Mouse (Mus musculus) lung, postnatal 0 days (tissue): ENCODE data around the gene Acsl1. TPM values are rescaled to one million over a fixed set of nuclear protein-coding genes. Genes with fewer than 3 reads are reported as not detected.
"Not testable (repeated sequence)": the region's sequence is repeated elsewhere in the genome, so short reads cannot be mapped to it uniquely, and the experiment has no call there.

ENCODE experiments used
- ATAC-seq: fragments of 200-750 bp; cut with Nextera tagmentation; 2 replicates; pipeline ENCODE4 v1.8.0; 2017; ENCODE audit warnings: moderate library complexity
- DNase-seq: peaks from one replicate; pipeline ENCODE4 v3.0.0-alpha.2; 2016; ENCODE audit warnings: low spot score
- H3K27ac ChIP-seq: fragments of 300-500 bp; sonication (generic); 2 replicates; pipeline ENCODE4 v1.5.1; 2014; ENCODE audit warnings: antibody characterized with exemption, mild to moderate bottlenecking, low read length, mixed read lengths
- H3K27me3 ChIP-seq: fragments of 300-500 bp; sonication (generic); replicated peaks from 2 replicates; pipeline ENCODE4 v1.6.1; 2014; ENCODE audit warnings: low read length, mixed read lengths; ENCODE audit not compliant: insufficient read depth
- H3K36me3 ChIP-seq: fragments of 300-500 bp; sonication (generic); 2 replicates; pipeline ENCODE4 v1.6.1; 2014; ENCODE audit warnings: low read length, mixed read lengths; ENCODE audit not compliant: insufficient read depth
- H3K4me1 ChIP-seq: fragments of 300-500 bp; sonication (generic); 2 replicates; pipeline ENCODE4 v1.6.1; 2014; ENCODE audit warnings: antibody characterized with exemption, low read depth, low read length, mixed read lengths; ENCODE audit not compliant: insufficient read depth
- H3K4me2 ChIP-seq: fragments of 300-500 bp; sonication (generic); replicated peaks from 2 replicates; pipeline ENCODE4 v1.6.1; 2014; ENCODE audit warnings: low read depth, mild to moderate bottlenecking, low read length, moderate library complexity, mixed read lengths
- H3K4me3 ChIP-seq: fragments of 300-500 bp; sonication (generic); 2 replicates; pipeline ENCODE4 v1.5.1; 2014; ENCODE audit warnings: low read depth, low read length
- H3K9ac ChIP-seq: fragments of 300-500 bp; sonication (generic); replicated peaks from 2 replicates; pipeline ENCODE4 v1.6.1; 2014; ENCODE audit warnings: low read depth, mild to moderate bottlenecking
- H3K9me3 ChIP-seq: fragments of 300-500 bp; sonication (generic); 2 replicates; pipeline ENCODE4 v1.6.1; 2016; ENCODE audit warnings: low read length, mixed read lengths
- CTCF ChIP-seq: IDR thresholded peaks from 2 replicates; pipeline ENCODE4 v1.5.1; 2016; ENCODE audit warnings: antibody characterized with exemption, mild to moderate bottlenecking
- EP300 ChIP-seq: IDR thresholded peaks from 2 replicates; pipeline ENCODE4 v1.6.1; 2016; ENCODE audit warnings: antibody characterized with exemption, mild to moderate bottlenecking, control low read depth
- WGBS: fragments of 180-500 bp; shearing (Covaris S2); extraction: QIAGEN DNeasy Blood & Tissue Kit; methylation state at CpG from one replicate; pipeline ENCODE4 v1.1.7; 2014; 5-methylcytosine and 5-hydroxymethylcytosine counted together
- polyA plus RNA-seq: library from polyadenylated mRNA; unstranded; fragments of >200 nt; fragmentation: Nextera tagmentation; extraction: Ambion mirVana; gene quantifications from 2 replicates; pipeline ENCODE4 v1.2.1, GENCODE M21; 2015

The Acsl1 gene
- polyA plus RNA-seq, 1 experiment from 2014 or later: 17.4 TPM

GRCm38 (mm10) chr8:46568942-46569341 lies 98.1 kb downstream of the Acsl1 start:
- peaks cover 7% of the 10 kb centered on the region; the same call in 1 of the 2 replicates for H3K4me1 ChIP-seq
- no peak for ATAC-seq
- WGBS: 69% methylated on average over 2 of the region's 2 CpGs

GRCm38 (mm10) chr8:46569659-46570441 lies 99.0 kb downstream of the Acsl1 start:
- no peak overlapping the region for H3K9ac ChIP-seq
- DNase-seq (peak; percentile 65), ATAC-seq (peak; percentile 65)
- TF ChIP-seq CTCF: peak; percentile 41
- TF ChIP-seq EP300: peak; percentile 45; the same call in 1 of the 2 replicates
- H3K9me3 ChIP-seq: no peaks in the 10 kb centered on the region
- peaks cover 7% of the 10 kb centered on the region; the same call in 1 of the 2 replicates for H3K4me1 ChIP-seq
- no peak overlapping the region for H3K4me3 ChIP-seq
- no peaks in the 10 kb centered on the region for H3K36me3 ChIP-seq
- no peak overlapping the region for H3K4me2 ChIP-seq
- H3K27me3 ChIP-seq: no peaks in the 10 kb centered on the region
- WGBS: 48% methylated on average over 19 of the region's 19 CpGs
- H3K27ac ChIP-seq: peak overlapping the region; percentile 45; the same call in 1 of the 2 replicates

More at GRCm38 (mm10) chr8:46568942-46569341, 98.1 kb downstream of the Acsl1 start:
- H3K9me3 ChIP-seq: no peaks in the 10 kb centered on the region
- H3K36me3 ChIP-seq: no peaks in the 10 kb centered on the region
- peak; percentile 37 for DNase-seq
- no peak overlapping the region for H3K4me3 ChIP-seq
- H3K27me3 ChIP-seq: no peaks in the 10 kb centered on the region
- no peak overlapping the region for H3K27ac ChIP-seq
- H3K4me2 ChIP-seq: no peak overlapping the region
- H3K9ac ChIP-seq: no peak overlapping the region
- peak; percentile 58 for TF ChIP-seq CTCF
- no peak for TF ChIP-seq EP300

- peaks cover 7% of the 10 kb centered on the region; the same call in 1 of the 2 replicates for H3K4me1 ChIP-seq
- H3K9ac ChIP-seq: no peak overlapping the region
- no peaks in the 10 kb centered on the region for H3K36me3 ChIP-seq
- no peak overlapping the region for H3K27ac ChIP-seq
- no peaks in the 10 kb centered on the region for H3K27me3 ChIP-seq
- H3K4me2 ChIP-seq: no peak overlapping the region
- peak; percentile 11; the same call in 1 of the 2 replicates for ATAC-seq
- no peak overlapping the region for H3K4me3 ChIP-seq
- DNase-seq: no peak
- 81% methylated on average over 10 of the region's 14 CpGs for WGBS
- TF ChIP-seq CTCF (no peak), EP300 (no peak)
- H3K9me3 ChIP-seq: no peaks in the 10 kb centered on the region
Observed at GRCm38 (mm10) chr8:46570673-46571072, 99.8 kb downstream of the Acsl1 start.

GRCm38 (mm10) chr8:46573446-46573845 lies 102.6 kb downstream of the Acsl1 start:
- Histone ChIP-seq H3K27ac (no peak overlapping the region), H3K36me3 (peaks cover 11% of the 10 kb centered on the region; the same call in 1 of the 2 replicates), H3K4me2 (no peak overlapping the region), H3K9ac (no peak overlapping the region), H3K4me1 (no peaks in the 10 kb centered on the region), H3K4me3 (no peak overlapping the region), H3K27me3 (no peaks in the 10 kb centered on the region), H3K9me3 (no peaks in the 10 kb centered on the region)
- no peak for ATAC-seq
- DNase-seq: no peak
- no peak for TF ChIP-seq EP300
- TF ChIP-seq CTCF: no peak
- WGBS: 87% methylated on average over 2 of the region's 2 CpGs

- Histone ChIP-seq H3K9ac (no peak overlapping the region), H3K4me2 (no peak overlapping the region), H3K4me1 (no peaks in the 10 kb centered on the region), H3K27ac (no peak overlapping the region), H3K36me3 (peaks cover 11% of the 10 kb centered on the region; the same call in 1 of the 2 replicates), H3K4me3 (no peak overlapping the region), H3K27me3 (no peaks in the 10 kb centered on the region), H3K9me3 (no peaks in the 10 kb centered on the region)
- ATAC-seq: no peak
- DNase-seq: no peak
- no peak for TF ChIP-seq EP300
- TF ChIP-seq CTCF: no peak
- WGBS: 82% methylated on average over 2 of the region's 2 CpGs
Observed at GRCm38 (mm10) chr8:46573964-46574363, 103.1 kb downstream of the Acsl1 start.

- no peaks in the 10 kb centered on the region for H3K4me1 ChIP-seq
- WGBS: 93% methylated on average over 9 of the region's 9 CpGs
- TF ChIP-seq EP300 (no peak), CTCF (no peak)
- no peak overlapping the region for H3K4me2 ChIP-seq
- no peaks in the 10 kb centered on the region for H3K9me3 ChIP-seq
- H3K27ac ChIP-seq: no peak overlapping the region
- H3K4me3 ChIP-seq: no peak overlapping the region
- H3K36me3 ChIP-seq: peaks cover 11% of the 10 kb centered on the region; the same call in 1 of the 2 replicates
- ATAC-seq: no peak
- DNase-seq: no peak
- no peaks in the 10 kb centered on the region for H3K27me3 ChIP-seq
- no peak overlapping the region for H3K9ac ChIP-seq
Observed at GRCm38 (mm10) chr8:46578794-46579193, 108.0 kb downstream of the Acsl1 start.

GRCm38 (mm10) chr8:46584328-46584727 lies 113.5 kb downstream of the Acsl1 start:
- not testable (repeated sequence) for H3K9ac ChIP-seq, DNase-seq, H3K4me1 ChIP-seq, H3K4me2 ChIP-seq, H3K9me3 ChIP-seq, ATAC-seq, H3K4me3 ChIP-seq, H3K36me3 ChIP-seq, H3K27me3 ChIP-seq, H3K27ac ChIP-seq
- 66% methylated on average over 4 of the region's 4 CpGs for WGBS
